Mouse (Mus musculus): ENCODE data around the gene Olfr93. TPM values are rescaled to one million over a fixed set of nuclear protein-coding genes. Genes with fewer than 3 reads are reported as not detected.

The Olfr93 gene
- total RNA-seq (2023; ENCODE audit: inconsistent age): not detected in 4 replicates

GRCm38 (mm10) chr17:37161394-37161793 is at the start of gene Olfr93:
TSS of gene Olfr93 (minus strand) at chr17:37161494.

GRCm38 (mm10) chr17:37200894-37201293 is 39.6 kb upstream of the Olfr93 start, which contains the start of gene Olfr94:
TSS of gene Olfr94 (minus strand) at chr17:37200994.

GRCm38 (mm10) chr17:37193656-37194055 is 32.4 kb upstream of the Olfr93 start, which contains the start of gene Ubd:
TSS of gene Ubd (plus strand) at chr17:37193892.

GRCm38 (mm10) chr17:37119988-37120387 is 41.3 kb downstream of the Olfr93 start, which contains the start of gene Olfr92:
TSS of gene Olfr92 (minus strand) at chr17:37120088.

GRCm38 (mm10) chr17:37098178-37098577 is 63.1 kb downstream of the Olfr93 start, which contains the start of gene Olfr91:
TSS of gene Olfr91 (minus strand) at chr17:37098278.

Other genes with a start within 250 kb of the Olfr93 start
- 0.58 TPM in 1 of 4 replicates, not detected in the others for gene Rnf39, start 218.6 kb downstream of the Olfr93 start, total RNA-seq (2023; ENCODE audit: inconsistent age)
- gene Ppp1r11, start 209.8 kb downstream of the Olfr93 start, total RNA-seq (2023; ENCODE audit: inconsistent age): 90.0 to 119 TPM (median 113 TPM) in 4 replicates
- gene Znrd1, start 202.9 kb downstream of the Olfr93 start, total RNA-seq (2023; ENCODE audit: inconsistent age): 79.5 to 91.0 TPM (median 81.3 TPM) in 4 replicates
- 1.6 to 2.7 TPM (median 2.1 TPM) in 4 replicates for gene Znrd1as, start 202.9 kb downstream of the Olfr93 start, total RNA-seq (2023; ENCODE audit: inconsistent age)
- not detected in 4 replicates for gene 2410137M14Rik, start 180.3 kb downstream of the Olfr93 start, total RNA-seq (2023; ENCODE audit: inconsistent age)
- gene H2-M5, start 172.0 kb downstream of the Olfr93 start, total RNA-seq (2023; ENCODE audit: inconsistent age): not detected in 4 replicates
- not detected in 4 replicates for gene Zfp57, start 160.3 kb downstream of the Olfr93 start, total RNA-seq (2023; ENCODE audit: inconsistent age)
- gene Mog, start 138.1 kb downstream of the Olfr93 start, total RNA-seq (2023; ENCODE audit: inconsistent age): not detected in 4 replicates
- 55.3 to 68.7 TPM (median 59.7 TPM) in 4 replicates for gene Gabbr1, start 115.5 kb downstream of the Olfr93 start, total RNA-seq (2023; ENCODE audit: inconsistent age)
- gene Olfr90, start 73.0 kb downstream of the Olfr93 start, total RNA-seq (2023; ENCODE audit: inconsistent age): 0.19 to 0.24 TPM in 2 of 4 replicates, not detected in the others
- not detected in 4 replicates for gene Olfr91, start 63.2 kb downstream of the Olfr93 start, total RNA-seq (2023; ENCODE audit: inconsistent age)
- not detected in 4 replicates for gene Olfr92, start 41.4 kb downstream of the Olfr93 start, total RNA-seq (2023; ENCODE audit: inconsistent age)
- gene Ubd, start 32.4 kb upstream of the Olfr93 start, total RNA-seq (2023; ENCODE audit: inconsistent age): 0.78 TPM in 1 of 4 replicates, not detected in the others
- gene Olfr94, start 39.5 kb upstream of the Olfr93 start, total RNA-seq (2023; ENCODE audit: inconsistent age): not detected in 4 replicates
- not detected in 4 replicates for gene Olfr95, start 51.6 kb upstream of the Olfr93 start, total RNA-seq (2023; ENCODE audit: inconsistent age)
- not detected in 4 replicates for gene Olfr96, start 58.7 kb upstream of the Olfr93 start, total RNA-seq (2023; ENCODE audit: inconsistent age)
- gene Olfr97, start 75.8 kb upstream of the Olfr93 start, total RNA-seq (2023; ENCODE audit: inconsistent age): not detected in 4 replicates
- not detected in 4 replicates for gene Olfr98, start 102.3 kb upstream of the Olfr93 start, total RNA-seq (2023; ENCODE audit: inconsistent age)
- 46.7 to 58.3 TPM (median 54.7 TPM) in 4 replicates for gene H2-M3, start 108.7 kb upstream of the Olfr93 start, total RNA-seq (2023; ENCODE audit: inconsistent age)
- not detected in 4 replicates for gene Olfr99, start 122.0 kb upstream of the Olfr93 start, total RNA-seq (2023; ENCODE audit: inconsistent age)
- gene Olfr101, start 142.8 kb upstream of the Olfr93 start, total RNA-seq (2023; ENCODE audit: inconsistent age): not detected in 4 replicates
- gene Olfr102, start 155.6 kb upstream of the Olfr93 start, total RNA-seq (2023; ENCODE audit: inconsistent age): 0.36 TPM in 1 of 4 replicates, not detected in the others
- gene Olfr103, start 178.2 kb upstream of the Olfr93 start, total RNA-seq (2023; ENCODE audit: inconsistent age): not detected in 4 replicates
- gene Olfr104-ps, start 198.1 kb upstream of the Olfr93 start, total RNA-seq (2023; ENCODE audit: inconsistent age): not detected in 4 replicates
- gene Olfr105-ps, start 217.5 kb upstream of the Olfr93 start, total RNA-seq (2023; ENCODE audit: inconsistent age): not detected in 4 replicates
- not detected in 4 replicates for gene Olfr106-ps, start 228.9 kb upstream of the Olfr93 start, total RNA-seq (2023; ENCODE audit: inconsistent age)
- gene Olfr107, start 237.7 kb upstream of the Olfr93 start, total RNA-seq (2023; ENCODE audit: inconsistent age): not detected in 4 replicates

All from B cell, adult (primary cell).